Mouse (Mus musculus) 3134 (cell line): ENCODE results near the gene Capn7.

Source experiments
- DNase-seq: peaks from one replicate; pipeline ENCODE4 v3.0.0-alpha.2; 2011; ENCODE audit warnings: low spot score; ENCODE audit not compliant: insufficient read length; ENCODE audit errors: extremely low read depth

The Capn7 gene

GRCm38 (mm10) chr14:31410737-31411136 lies 74.3 kb downstream of the Capn7 start:
- no peak for DNase-seq

GRCm38 (mm10) chr14:31412651-31413056 lies 76.2 kb downstream of the Capn7 start:
- DNase-seq: no peak

GRCm38 (mm10) chr14:31413475-31414086 lies 77.1 kb downstream of the Capn7 start:
- DNase-seq: no peak

GRCm38 (mm10) chr14:31414235-31414966 lies 78.0 kb downstream of the Capn7 start:
- DNase-seq: no peak

GRCm38 (mm10) chr14:31414967-31415376 lies 78.5 kb downstream of the Capn7 start:
- DNase-seq: no peak

- no peak for DNase-seq
Observed at GRCm38 (mm10) chr14:31416411-31416810, 80.0 kb downstream of the Capn7 start.

GRCm38 (mm10) chr14:31416835-31417549 lies 80.6 kb downstream of the Capn7 start:
- DNase-seq: no peak

GRCm38 (mm10) chr14:31419279-31419678 lies 82.8 kb downstream of the Capn7 start:
- no peak for DNase-seq

- no peak for DNase-seq
Observed at GRCm38 (mm10) chr14:31420135-31420534, 83.7 kb downstream of the Capn7 start.

- no peak for DNase-seq
Observed at GRCm38 (mm10) chr14:31420562-31420961, 84.1 kb downstream of the Capn7 start.

- no peak for DNase-seq
Observed at GRCm38 (mm10) chr14:31420985-31421384, 84.5 kb downstream of the Capn7 start.
